Comparison of ENCODE assay signal across 18 mouse cellular contexts in genomic region chr15:77661841-77662240, GRCm38 (mm10). TPM values are rescaled to one million over a fixed set of nuclear protein-coding genes. Genes with fewer than 3 reads are reported as not detected.
DNase-seq lines count a peak whose midpoint lies in the region; ATAC-seq and TF ChIP-seq lines count a peak whose summit lies in the region.
"Not testable (repeated sequence)": the region's sequence is repeated elsewhere in the genome, so short reads cannot be mapped to it uniquely, and the experiment has no call there.
"Had no signal": no experiment of that assay in that cellular context is flagged by ENCODE, and none has a peak within 500 bp of the region (broad histone marks: within the 10 kb centered on the region; RNA-seq: fewer than 3 reads in every experiment).

No protein-coding gene starts in this region.

- H3K27me3 ChIP-seq in intestine, embryonic 14.5 days (replicated peaks; ENCODE audit: control insufficient read depth, insufficient read depth, low read length); intestine, embryonic 16.5 days (replicated peaks; ENCODE audit: control insufficient read depth, insufficient read depth, low read length); small intestine, adult 2 months (ENCODE audit: control insufficient read depth, insufficient read depth, low read length): not testable (repeated sequence)

- not testable (repeated sequence) for H3K27ac ChIP-seq in intestine, embryonic 14.5 days (ENCODE audit: low read depth); intestine, embryonic 16.5 days (ENCODE audit: low read length)
- peak overlapping the region; percentile 70 for H3K27ac ChIP-seq in small intestine, adult 2 months (ENCODE audit: insufficient read depth, low read depth, low read length)

- not testable (repeated sequence) for H3K4me3 ChIP-seq in intestine, embryonic 14.5 days (ENCODE audit: low read depth, low read length); intestine, embryonic 16.5 days (ENCODE audit: low read length); small intestine, adult 2 months (ENCODE audit: low read depth, low read length)

- H3K4me2 ChIP-seq in intestine, embryonic 14.5 days (ENCODE audit: low read length); intestine, embryonic 16.5 days (ENCODE audit: low read depth, low read length): not testable (repeated sequence)

- ATAC-seq in erythroid progenitor cell, adult 5-6 weeks (replicated peaks; ENCODE audit: low FRiP score, poor library complexity, severe bottlenecking), result 0 out of 2 replicates have a peak, but pooled peaks have one; percentile 55
- ATAC-seq in intestine, embryonic 14.5 days (replicated peaks; ENCODE audit: low FRiP score, low TSS enrichment, low read depth), result not testable (repeated sequence)
- ATAC-seq in intestine, embryonic 16.5 days, result peak; percentile 82

- not testable (repeated sequence) for TF ChIP-seq POLR2A in small intestine, adult 2 months (IDR thresholded peaks at IDR 0.05; ENCODE audit: low read depth, low read length)

- H3K36me3 ChIP-seq in intestine, embryonic 14.5 days (ENCODE audit: control insufficient read depth, insufficient read depth, low read length); intestine, embryonic 16.5 days (ENCODE audit: control insufficient read depth, insufficient read depth, low read length); small intestine, adult 2 months (ENCODE audit: control insufficient read depth, insufficient read depth, low read length): not testable (repeated sequence)

- 43% methylated on average over 2 of the region's 2 CpGs for WGBS in intestine, embryonic 14.5 days
- 27% methylated on average over 2 of the region's 2 CpGs for WGBS in intestine, embryonic 16.5 days
- WGBS in small intestine, adult 2 months, result 23% methylated on average over 2 of the region's 2 CpGs

- H3K9me3 ChIP-seq in intestine, embryonic 14.5 days (ENCODE audit: control insufficient read depth, low read length); intestine, embryonic 16.5 days (ENCODE audit: control insufficient read depth, low read length): not testable (repeated sequence)

- not testable (repeated sequence) for H3K4me1 ChIP-seq in intestine, embryonic 14.5 days (replicated peaks; ENCODE audit: control insufficient read depth, insufficient read depth, low read length); intestine, embryonic 16.5 days (ENCODE audit: control insufficient read depth, insufficient read depth, low read length)
- peaks cover 13% of the 10 kb centered on the region; the same call in 1 of the 2 replicates for H3K4me1 ChIP-seq in small intestine, adult 2 months (ENCODE audit: control insufficient read depth, insufficient read depth, insufficient read length, low read length)

- not testable (repeated sequence) for TF ChIP-seq CTCF in small intestine, adult 2 months (IDR thresholded peaks at IDR 0.05; ENCODE audit: extremely low read depth, insufficient read length, insufficient replicate concordance, low read depth, low read length)

- not testable (repeated sequence) for H3K9ac ChIP-seq in intestine, embryonic 14.5 days (ENCODE audit: low read length); intestine, embryonic 16.5 days (ENCODE audit: low read depth, low read length)

- peak; percentile 16 for DNase-seq in MN1 (ENCODE audit: low spot score)
- DNase-seq in adrenal gland, postnatal 10 days, result peak; percentile 7
- peak; percentile 50 for DNase-seq in intestine, embryonic 14.5 days (ENCODE audit: low spot score)

RNA-seq across cellular contexts. Expression of gene Apol11b, which starts 18.8 kb away (rescaled TPM):
- total RNA-seq in adrenal gland, postnatal 10 days (2021), result under 1 TPM; 0.39 to 0.61 TPM
- total RNA-seq in erythroid progenitor cell, adult 5-6 weeks (2015; ENCODE audit: low replicate concordance), result 138 and 145 TPM in 2 replicates
- 338 and 373 TPM in 2 replicates for total RNA-seq in erythroid progenitor cell, adult 5-6 weeks (2017; ENCODE audit: low replicate concordance)
- 0.12 TPM in 1 of 2 replicates, not detected in the other for polyA plus RNA-seq in intestine, embryonic 14.5 days (2014; fragmentation: Nextera tagmentation; extraction: Ambion mirVana)
- 0.17 TPM in 1 of 2 replicates, not detected in the other for polyA plus RNA-seq in intestine, embryonic 16.5 days (2015; fragmentation: Nextera tagmentation; extraction: Ambion mirVana)
- polyA plus RNA-seq in small intestine, adult 2 months (2012; rRNA removed), result 0.22 TPM in 1 of 2 replicates, not detected in the other
- total RNA-seq: common myeloid progenitor, adult 5-6 weeks; forebrain, postnatal 0 days had no signal
- polyA plus RNA-seq: brain, embryonic 14.5 days; embryonic facial prominence, embryonic 11.5 days; embryonic facial prominence, embryonic 15.5 days; forebrain, embryonic 11.5 days; forebrain, embryonic 13.5 days; forebrain, postnatal 0 days; G1E had no signal

RNA-seq across cellular contexts. Expression of gene Apol7e, which starts 36.8 kb away (rescaled TPM):
- under 1 TPM; 0.18 to 0.48 TPM for total RNA-seq in adrenal gland, postnatal 10 days (2021)
- total RNA-seq in erythroid progenitor cell, adult 5-6 weeks (2015; ENCODE audit: low replicate concordance), result 0.84 TPM in 1 of 2 replicates, not detected in the other
- not detected in 2 replicates for total RNA-seq in erythroid progenitor cell, adult 5-6 weeks (2017; ENCODE audit: low replicate concordance)
- polyA plus RNA-seq in intestine, embryonic 14.5 days (2014; fragmentation: Nextera tagmentation; extraction: Ambion mirVana), result 0.15 and 0.46 TPM in 2 replicates
- 0.50 and 0.70 TPM in 2 replicates for polyA plus RNA-seq in intestine, embryonic 16.5 days (2015; fragmentation: Nextera tagmentation; extraction: Ambion mirVana)
- polyA plus RNA-seq in small intestine, adult 2 months (2012; rRNA removed), result 1.9 and 3.6 TPM in 2 replicates
- total RNA-seq: adrenal gland, postnatal 25 days; CH12.LX; forebrain, postnatal 0 days; G1E had no signal
- polyA plus RNA-seq: embryonic facial prominence, embryonic 11.5 days; embryonic facial prominence, embryonic 13.5 days; embryonic facial prominence, embryonic 15.5 days; forebrain, embryonic 11.5 days; forebrain, embryonic 13.5 days; forebrain, embryonic 15.5 days; forebrain, postnatal 0 days; G1E had no signal
